Mouse (Mus musculus) adrenal gland, postnatal 4 days (tissue): ENCODE data around the gene Spdya. TPM values are rescaled to one million over a fixed set of nuclear protein-coding genes. Genes with fewer than 3 reads are reported as not detected.
"Not testable (repeated sequence)": the region's sequence is repeated elsewhere in the genome, so short reads cannot be mapped to it uniquely, and the experiment has no call there.

ENCODE experiments used
- DNase-seq, 2 experiments: peaks; one replicate each; pipeline ENCODE4 v3.0.0; 2021 to 2022; ENCODE audit warnings: low spot score in 2 of 2, mixed read lengths in 2 of 2
- total RNA-seq, 2 experiments: library from RNA; stranded (reverse); gene quantifications; 2 replicates each; pipeline ENCODE4 v1.2.3; 2021

Gene Spdya
- total RNA-seq, 2 experiments from 2014 or later: 1.2 TPM

GRCm38 (mm10) chr17:71631806-71632205 is 79.9 kb downstream of the Spdya start:
- DNase-seq: no peak

GRCm38 (mm10) chr17:71633350-71633749 is 81.5 kb downstream of the Spdya start:
- DNase-seq: no peak

GRCm38 (mm10) chr17:71636786-71637185 is 84.9 kb downstream of the Spdya start:
- DNase-seq: no peak

GRCm38 (mm10) chr17:71637750-71638265 is 85.9 kb downstream of the Spdya start:
- peak in 1 of 2 experiments; percentile 13 for DNase-seq

GRCm38 (mm10) chr17:71639056-71639455 is 87.2 kb downstream of the Spdya start:
- DNase-seq: not testable (repeated sequence)

Other genes starting within 250 kb of the Spdya start
- gene Emilin2, start 240.1 kb upstream of the Spdya start, total RNA-seq: 10 to 100 TPM; 11.1 to 17.6 TPM
- 1 to 10 TPM; 4.3 to 6.1 TPM for gene Gm4707, start 92.1 kb upstream of the Spdya start, total RNA-seq
- 10 to 100 TPM; 45.5 to 57.2 TPM for gene Smchd1, start 76.7 kb upstream of the Spdya start, total RNA-seq
- gene Ndc80, start 25.2 kb upstream of the Spdya start, total RNA-seq: 10 to 100 TPM; 18.7 to 19.1 TPM
- 10 to 100 TPM; 59.1 to 71.4 TPM for gene Wdr43, start 63.8 kb downstream of the Spdya start, total RNA-seq
- gene Togaram2, start 121.2 kb downstream of the Spdya start, total RNA-seq: under 1 TPM; 0.14 to 0.17 TPM
- gene Pcare, start 200.8 kb downstream of the Spdya start, total RNA-seq: not detected
- gene Clip4, start 216.4 kb downstream of the Spdya start, total RNA-seq: 10 to 100 TPM; 21.9 to 26.4 TPM